Mouse (Mus musculus) kidney, adult 2 months (tissue): ENCODE measurements around the gene Kmt5c.

Experiments
- CTCF ChIP-seq: fragments of 200-500 bp; conservative IDR thresholded peaks from 2 replicates; pipeline ENCODE4 v1.5.1; 2011; ENCODE audit warnings: low read depth, mild to moderate bottlenecking, control low read depth, low read length, moderate library complexity, mixed read lengths; ENCODE audit not compliant: insufficient read depth, insufficient read length
- POLR2A ChIP-seq: fragments of 200-500 bp; IDR thresholded peaks from one replicate; pipeline ENCODE4 v1.6.1; 2011; ENCODE audit warnings: low read depth, low read length, control low read depth

DNA sequence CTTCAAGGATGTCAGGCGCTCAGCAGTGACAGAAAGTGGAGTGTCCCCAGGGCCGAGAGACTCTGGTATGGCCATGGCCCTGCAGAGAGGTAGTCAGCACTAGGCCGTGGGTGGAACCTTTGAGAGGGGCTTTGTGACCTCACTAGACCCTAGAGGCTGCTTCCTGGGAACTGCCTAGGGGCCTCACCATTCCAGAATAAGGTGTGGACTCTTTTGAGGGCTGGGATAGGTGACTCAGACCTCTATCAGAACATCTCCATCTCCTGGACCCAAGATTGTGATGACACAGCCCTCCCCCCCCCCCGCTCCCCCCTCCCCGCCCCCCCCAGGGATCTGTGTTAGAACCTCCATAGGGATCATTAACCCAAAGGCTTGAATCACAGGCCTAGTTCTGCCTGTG lies 31.3 kb downstream of the Kmt5c start, which contains the start of gene Fam71e2:
- no peak for TF ChIP-seq CTCF
- no peak for TF ChIP-seq POLR2A
